Mouse (Mus musculus) E14TG2a.4 (cell line): Measurements from ENCODE around the gene Cyfip2.

Source experiments
- CTCF ChIP-seq: conservative IDR thresholded peaks from 2 replicates; pipeline ENCODE4 v1.5.1; 2014; ENCODE audit warnings: low read length
- NANOG ChIP-seq: IDR thresholded peaks from 2 replicates; pipeline ENCODE4 v1.6.1; 2014; ENCODE audit warnings: borderline replicate concordance, low read length, mixed read lengths

GRCm38 (mm10) chr11:46309808-46310555 lies 2.7 kb downstream of the Cyfip2 start:
- no peak for TF ChIP-seq CTCF
- TF ChIP-seq NANOG: no peak
